Mouse (Mus musculus): ENCODE measurements around the gene Masp2. TPM values are rescaled to one million over a fixed set of nuclear protein-coding genes. Genes with fewer than 3 reads are reported as not detected.

Gene Masp2
- total and polyA plus RNA-seq, 3 experiments: 0.11 to 0.85 (median 0.21) TPM

- TF ChIP-seq RCOR1 (conservative IDR thresholded peaks at IDR 0.05; ENCODE audit: low read depth, low read length): 0 out of 2 replicates have a peak, but pooled peaks have one; percentile 69
- no peak for TF ChIP-seq TBP (conservative IDR thresholded peaks at IDR 0.05; ENCODE audit: low read depth, low read length)
- TF ChIP-seq MYC (IDR thresholded peaks at IDR 0.05; ENCODE audit: low read depth, low read length): peak; percentile 94; the same call in 1 of the 2 replicates
- TF ChIP-seq IRF4 (IDR thresholded peaks at IDR 0.05; ENCODE audit: low read depth, low read length): no peak
- peak; percentile 43 for TF ChIP-seq POLR2AphosphoS2 (IDR thresholded peaks at IDR 0.05; ENCODE audit: low read depth, low read length)
- TF ChIP-seq ZC3H11A (IDR thresholded peaks at IDR 0.05; ENCODE audit: low read depth, low read length): no peak
- TF ChIP-seq NRF1 (IDR thresholded peaks at IDR 0.05; ENCODE audit: low read depth, low read length): peak; percentile 86
- TF ChIP-seq UBTF (IDR thresholded peaks at IDR 0.05; ENCODE audit: low read depth, low read length): no peak
These were observed 11.2 kb upstream of the Masp2 start, which contains the start of gene Srm (continued) for GRCm38 (mm10) chr4:148591171-148591630.

- peaks cover 22% of the 10 kb centered on the region for H3K9me3 ChIP-seq (replicated peaks; ENCODE audit: low read length)
- no peak for TF ChIP-seq JUN (IDR thresholded peaks at IDR 0.05; ENCODE audit: insufficient read depth, low read depth, low read length)
- no peak for TF ChIP-seq RCOR1 (conservative IDR thresholded peaks at IDR 0.05; ENCODE audit: low read depth, low read length)
- TF ChIP-seq SIN3A (IDR thresholded peaks at IDR 0.05; ENCODE audit: low read length): peak; percentile 74
- peak; percentile 95 for TF ChIP-seq MYC (IDR thresholded peaks at IDR 0.05; ENCODE audit: low read depth, low read length)
- TF ChIP-seq MEF2A (IDR thresholded peaks at IDR 0.05; ENCODE audit: borderline replicate concordance, low read depth, low read length): no peak
- TF ChIP-seq BHLHE40 (IDR thresholded peaks at IDR 0.05; ENCODE audit: low read depth, low read length): peak; percentile 60
- no peak for TF ChIP-seq RAD21 (IDR thresholded peaks at IDR 0.05; ENCODE audit: low read depth, low read length)
- no peak for TF ChIP-seq MAZ (IDR thresholded peaks at IDR 0.05; ENCODE audit: low read depth, low read length)
- no peak for TF ChIP-seq NRF1 (IDR thresholded peaks at IDR 0.05; ENCODE audit: low read depth, low read length)
- no peak for TF ChIP-seq JUND (conservative IDR thresholded peaks at IDR 0.05; ENCODE audit: low read depth, low read length)
- peak; percentile 94 for TF ChIP-seq MAX (IDR thresholded peaks at IDR 0.05; ENCODE audit: low read length)
- peak; percentile 11; the same call in 1 of the 2 replicates for TF ChIP-seq USF1 (IDR thresholded peaks at IDR 0.05; ENCODE audit: low read depth, low read length)
- TF ChIP-seq MXI1 (IDR thresholded peaks at IDR 0.05; ENCODE audit: low read depth, low read length): peak; percentile 82
- TF ChIP-seq ELF1 (IDR thresholded peaks at IDR 0.05; ENCODE audit: low read depth, low read length): no peak
- no peak for TF ChIP-seq EP300 (IDR thresholded peaks at IDR 0.05; ENCODE audit: low read length)
- TF ChIP-seq ZNF384 (IDR thresholded peaks at IDR 0.05; ENCODE audit: low read depth, low read length): no peak
- H3K9ac ChIP-seq (ENCODE audit: insufficient read depth, low read depth): peak overlapping the region; percentile 91
- H3K4me2 ChIP-seq (ENCODE audit: insufficient read depth, low read depth, poor library complexity, severe bottlenecking): peak overlapping the region; percentile 95
- dilution Hi-C loops (cut with MboI; ENCODE audit: extremely low pct_ligation_motif_present, extremely low pct_unique_long_range_greater_than_20kb, low sequenced_read_pairs) (no loop called here), in situ Hi-C loops (cut with MboI; ENCODE audit: low pct_ligation_motif_present, low pct_unique_long_range_greater_than_20kb, low sequenced_read_pairs) (no loop called here)
- peaks cover 15 to 29% of the 10 kb centered on the region in 2 experiments for H3K4me1 ChIP-seq (ENCODE audit: control insufficient read depth in 1 of 2, insufficient read depth in 2 of 2)
- peak overlapping the region; percentile 44 for H3K27ac ChIP-seq (ENCODE audit: insufficient read depth, low read depth)
- peaks cover 27% of the 10 kb centered on the region for H3K79me2 ChIP-seq (replicated peaks; ENCODE audit: control insufficient read depth, extremely low read depth, insufficient read depth, poor library complexity, severe bottlenecking)
- DNase-seq (ENCODE audit: extremely low read depth): no peak
- no peaks in the 10 kb centered on the region for H3K27me3 ChIP-seq (replicated peaks)
- peaks cover 35 to 46% of the 10 kb centered on the region in 2 experiments for H3K36me3 ChIP-seq (replicated peaks in 1 of 2; ENCODE audit: control insufficient read depth in 1 of 2, insufficient read depth in 1 of 2, low read length in 1 of 2)
- peak overlapping the region; percentile 88 to 96 (median 92) for H3K4me3 ChIP-seq (replicated peaks in 1 of 3; ENCODE audit: low read depth in 2 of 3, low read length in 2 of 3, poor library complexity in 1 of 3)
These were observed 10.5 kb upstream of the Masp2 start for GRCm38 (mm10) chr4:148591637-148592380.
